Mouse (Mus musculus) olfactory bulb, adult 2 months (tissue): ENCODE data around the gene Gse1.

Experiments used
- CTCF ChIP-seq: fragments of 200-500 bp; IDR thresholded peaks from 2 replicates; pipeline ENCODE4 v1.5.1; 2012; ENCODE audit warnings: low read depth, mild to moderate bottlenecking, low read length, moderate library complexity; ENCODE audit not compliant: insufficient read depth
- POLR2A ChIP-seq: fragments of 200-500 bp; IDR thresholded peaks from 2 replicates; pipeline ENCODE4 v1.6.1; 2012; ENCODE audit warnings: mild to moderate bottlenecking, low read depth, low read length, moderate library complexity; ENCODE audit not compliant: insufficient read depth

- TF ChIP-seq POLR2A, result no peak
- TF ChIP-seq CTCF, result no peak
Observed at GRCm38 (mm10) chr8:120282465-120282864, 54.2 kb downstream of the Gse1 start.
